Mouse (Mus musculus) cerebellum, adult 2 months (tissue): ENCODE measurements around the gene Mmadhc. TPM values are rescaled to one million over a fixed set of nuclear protein-coding genes. Genes with fewer than 3 reads are reported as not detected.

ENCODE experiments used
- DNase-seq, 2 experiments: peaks; one replicate each; pipeline ENCODE4 v3.0.0; 2021
- H3K27ac ChIP-seq: fragments of 200-500 bp; 2 replicates; pipeline ENCODE4 v1.5.1; 2012; ENCODE audit warnings: low read length, control low read depth, inconsistent platforms; ENCODE audit not compliant: insufficient read depth
- H3K27me3 ChIP-seq: fragments of 200-500 bp; 2 replicates; pipeline ENCODE4 v1.6.1; 2012; ENCODE audit warnings: inconsistent platforms, mild to moderate bottlenecking, low read length, moderate library complexity; ENCODE audit not compliant: control insufficient read depth, insufficient read depth
- H3K4me1 ChIP-seq: fragments of 200-500 bp; 2 replicates; pipeline ENCODE4 v1.6.1; 2011; ENCODE audit warnings: low read length; ENCODE audit not compliant: control insufficient read depth, insufficient read depth
- H3K4me3 ChIP-seq: fragments of 200-500 bp; replicated peaks from 2 replicates; pipeline ENCODE3; 2011; ENCODE audit warnings: mild to moderate bottlenecking, low read depth, low read length, control low read depth; ENCODE audit not compliant: insufficient read depth
- CTCF ChIP-seq: fragments of 200-500 bp; IDR thresholded peaks from 2 replicates; pipeline ENCODE4 v1.5.1; 2011; ENCODE audit warnings: low read depth, mild to moderate bottlenecking, control low read depth, low read length, moderate library complexity, borderline replicate concordance; ENCODE audit not compliant: insufficient read depth
- POLR2A ChIP-seq: fragments of 200-500 bp; IDR thresholded peaks from 2 replicates; pipeline ENCODE4 v1.6.1; 2011; ENCODE audit warnings: low read length, control low read depth, borderline replicate concordance; ENCODE audit not compliant: insufficient read depth
- WGBS: fragments of 180-500 bp; shearing (Covaris S2); methylation state at CpG from one replicate; pipeline ENCODE4 v1.1.7; 2018; 5-methylcytosine and 5-hydroxymethylcytosine counted together
- polyA plus RNA-seq: library from polyadenylated mRNA; depleted of rRNA; stranded (reverse); fragments of >200 nt; gene quantifications from 2 replicates; pipeline ENCODE4 v1.2.3, GENCODE M21; 2012

Mmadhc gene
- polyA plus RNA-seq, 1 experiment: 70.5 TPM

- Histone ChIP-seq H3K4me3 (no peak overlapping the region), H3K27me3 (no peaks in the 10 kb centered on the region), H3K4me1 (no peaks in the 10 kb centered on the region), H3K27ac (no peak overlapping the region)
- no peak for DNase-seq
- 82% methylated on average over 1 of the region's 1 CpGs for WGBS
- no peak for TF ChIP-seq POLR2A
- TF ChIP-seq CTCF: peak; percentile 23; the same call in 1 of the 2 replicates
Measured at GRCm38 (mm10) chr2:50304824-50305577, 8.4 kb upstream of the Mmadhc start.

- Histone ChIP-seq H3K4me3 (peak overlapping the region; percentile 73), H3K4me1 (no peaks in the 10 kb centered on the region; the same call in 1 of the 2 replicates), H3K27ac (no peak overlapping the region), H3K27me3 (no peaks in the 10 kb centered on the region)
- WGBS: under 1% methylated on average over 9 of the region's 9 CpGs
- TF ChIP-seq CTCF (no peak), POLR2A (no peak)
- DNase-seq: peak in 1 of 2 experiments; percentile 29
Measured at GRCm38 (mm10) chr2:50296987-50297350, 368 bp upstream of the Mmadhc start.

GRCm38 (mm10) chr2:50295562-50295961 lies 1.0 kb downstream of the Mmadhc start:
- TF ChIP-seq CTCF (no peak), POLR2A (no peak)
- peak overlapping the region; percentile 42 for H3K4me3 ChIP-seq
- no peak overlapping the region for H3K27ac ChIP-seq
- 23% methylated on average over 5 of the region's 5 CpGs for WGBS
- no peaks in the 10 kb centered on the region; the same call in 1 of the 2 replicates for H3K4me1 ChIP-seq
- DNase-seq: no peak
- no peaks in the 10 kb centered on the region for H3K27me3 ChIP-seq

- no peak overlapping the region; the same call in 1 of the 2 replicates for H3K27ac ChIP-seq
- no peaks in the 10 kb centered on the region for H3K27me3 ChIP-seq
- TF ChIP-seq POLR2A (no peak), CTCF (no peak)
- 38% methylated on average over 2 of the region's 2 CpGs for WGBS
- H3K4me1 ChIP-seq: no peaks in the 10 kb centered on the region; the same call in 1 of the 2 replicates
- no peak for DNase-seq
- no peak overlapping the region for H3K4me3 ChIP-seq
Measured at GRCm38 (mm10) chr2:50294084-50294483, 2.5 kb downstream of the Mmadhc start.

- no peak overlapping the region for H3K27ac ChIP-seq
- H3K27me3 ChIP-seq: no peaks in the 10 kb centered on the region
- peak in 1 of 2 experiments; percentile 10 for DNase-seq
- no peak overlapping the region for H3K4me3 ChIP-seq
- no peaks in the 10 kb centered on the region; the same call in 1 of the 2 replicates for H3K4me1 ChIP-seq
- 26% methylated on average over 3 of the region's 3 CpGs for WGBS
- TF ChIP-seq CTCF (no peak), POLR2A (no peak)
Measured at GRCm38 (mm10) chr2:50293572-50293971, 3.0 kb downstream of the Mmadhc start.

- H3K27me3 ChIP-seq: no peaks in the 10 kb centered on the region
- TF ChIP-seq CTCF: no peak
- no peak for TF ChIP-seq POLR2A
Measured at GRCm38 (mm10) chr2:50291901-50292300, 4.7 kb downstream of the Mmadhc start.

GRCm38 (mm10) chr2:50290754-50291153 lies 5.8 kb downstream of the Mmadhc start:
- Histone ChIP-seq H3K27ac (no peak overlapping the region), H3K4me1 (no peaks in the 10 kb centered on the region; the same call in 1 of the 2 replicates), H3K27me3 (no peaks in the 10 kb centered on the region), H3K4me3 (no peak overlapping the region)
- DNase-seq: no peak
- TF ChIP-seq POLR2A (no peak), CTCF (no peak)
- WGBS: 93% methylated on average over 2 of the region's 2 CpGs

More at GRCm38 (mm10) chr2:50291901-50292300, 4.7 kb downstream of the Mmadhc start:
- Histone ChIP-seq H3K4me3 (no peak overlapping the region), H3K27ac (no peak overlapping the region), H3K4me1 (no peaks in the 10 kb centered on the region; the same call in 1 of the 2 replicates)
- no peak for DNase-seq
- WGBS: 58% methylated on average over 2 of the region's 2 CpGs

GRCm38 (mm10) chr2:50284781-50285180 lies 11.8 kb downstream of the Mmadhc start:
- WGBS: 73% methylated on average over 3 of the region's 3 CpGs
- H3K27me3 ChIP-seq: no peaks in the 10 kb centered on the region
- no peaks in the 10 kb centered on the region for H3K4me1 ChIP-seq
- no peak overlapping the region for H3K27ac ChIP-seq
- DNase-seq: peak in 1 of 2 experiments; percentile 11
- H3K4me3 ChIP-seq: no peak overlapping the region
- TF ChIP-seq POLR2A (no peak), CTCF (no peak; the same call in 1 of the 2 replicates)
